Mouse (Mus musculus) splenic B cell, adult 2 months (primary cell): Measurements from ENCODE around the gene Lin37.

Experiments used
- DNase-seq: peaks from one replicate; pipeline ENCODE4 v3.0.0-alpha.2; 2011; ENCODE audit warnings: low read depth, low spot score
- H3K27me3 ChIP-seq: 2 replicates; pipeline ENCODE4 v1.6.1; 2012; ENCODE audit warnings: mild to moderate bottlenecking, low read length, moderate library complexity, mixed read lengths; ENCODE audit not compliant: control insufficient read depth, poor library complexity, insufficient read depth, severe bottlenecking
- H3K36me3 ChIP-seq: 2 replicates; pipeline ENCODE4 v1.6.1; 2012; ENCODE audit warnings: mild to moderate bottlenecking, low read length, moderate library complexity, mixed read lengths; ENCODE audit not compliant: control insufficient read depth, poor library complexity, insufficient read depth, severe bottlenecking

The Lin37 gene

GRCm38 (mm10) chr7:30520856-30521255 lies 38.8 kb downstream of the Lin37 start:
- no peak for DNase-seq
- no peaks in the 10 kb centered on the region for H3K27me3 ChIP-seq

GRCm38 (mm10) chr7:30520396-30520795 lies 39.2 kb downstream of the Lin37 start:
- DNase-seq: no peak
- H3K27me3 ChIP-seq: no peaks in the 10 kb centered on the region
- H3K36me3 ChIP-seq: no peaks in the 10 kb centered on the region

More at GRCm38 (mm10) chr7:30520856-30521255, 38.8 kb downstream of the Lin37 start:
- H3K36me3 ChIP-seq: no peaks in the 10 kb centered on the region

- DNase-seq: no peak
- Histone ChIP-seq H3K27me3 (no peaks in the 10 kb centered on the region), H3K36me3 (no peaks in the 10 kb centered on the region)
These were observed 41.3 kb downstream of the Lin37 start for GRCm38 (mm10) chr7:30518325-30518724.

GRCm38 (mm10) chr7:30515003-30515760 lies 44.5 kb downstream of the Lin37 start:
- no peak for DNase-seq

GRCm38 (mm10) chr7:30508061-30508460 lies 51.6 kb downstream of the Lin37 start:
- no peak for DNase-seq
- H3K27me3 ChIP-seq: no peaks in the 10 kb centered on the region
- H3K36me3 ChIP-seq: no peaks in the 10 kb centered on the region

More at GRCm38 (mm10) chr7:30515003-30515760, 44.5 kb downstream of the Lin37 start:
- no peaks in the 10 kb centered on the region for H3K27me3 ChIP-seq
- no peaks in the 10 kb centered on the region for H3K36me3 ChIP-seq
